Mouse (Mus musculus) lung, adult 2 months (tissue): Measurements from ENCODE around the gene Pcbp4.

Experiments
- CTCF ChIP-seq: fragments of 200-500 bp; IDR thresholded peaks from 2 replicates; pipeline ENCODE4 v1.5.1; 2011; ENCODE audit warnings: mild to moderate bottlenecking, low read length, control low read depth; ENCODE audit not compliant: insufficient read depth
- POLR2A ChIP-seq: fragments of 200-500 bp; IDR thresholded peaks from 2 replicates; pipeline ENCODE4 v1.6.1; 2011; ENCODE audit warnings: low read depth, mild to moderate bottlenecking, control low read depth, low read length, borderline replicate concordance; ENCODE audit errors: extremely low read depth

DNA sequence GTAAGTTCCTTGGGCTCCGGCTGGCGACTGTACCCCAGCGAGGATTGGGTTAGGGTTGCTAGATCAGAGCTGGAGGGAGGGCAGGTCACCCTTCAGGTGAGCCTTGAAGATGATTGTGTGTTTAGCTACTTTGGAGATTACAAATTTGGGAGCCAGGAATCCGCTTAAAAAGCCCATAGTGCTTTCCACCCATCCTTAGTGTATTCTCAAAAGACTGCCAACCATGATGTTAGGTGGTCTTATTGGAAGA is 23.2 kb upstream of the Pcbp4 start:
- no peak for TF ChIP-seq POLR2A
- no peak for TF ChIP-seq CTCF
